In the genomic region with DNA sequence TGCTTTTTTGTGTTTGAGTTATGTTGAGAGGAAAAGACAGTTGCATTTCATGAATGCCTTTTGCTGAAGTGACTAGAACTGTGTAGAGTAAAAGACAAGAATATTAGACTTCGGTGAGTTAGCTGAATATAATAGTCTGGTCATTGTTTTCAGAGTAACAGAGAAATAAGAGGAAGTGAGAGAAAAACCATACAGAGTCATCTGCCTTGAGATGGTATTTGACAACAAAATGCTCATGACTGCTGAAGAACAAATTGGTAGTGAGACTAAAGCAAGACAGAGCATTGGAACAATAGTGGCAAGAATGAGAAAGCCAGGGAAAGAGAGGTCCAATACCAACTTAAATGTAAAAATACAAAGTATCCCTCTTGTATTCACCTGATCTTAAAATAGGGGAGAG, we compare ENCODE assay signal across 9 mouse cellular contexts. TPM values are rescaled to one million over a fixed set of nuclear protein-coding genes. Genes with fewer than 3 reads are reported as not detected.
A peak's percentile ranks its signal among the peaks of the same experiment; 100 is the strongest.
DNase-seq lines count a peak whose midpoint lies in the region; ATAC-seq and TF ChIP-seq lines count a peak whose summit lies in the region.
"Had no signal": no experiment of that assay in that cellular context is flagged by ENCODE, and none has a peak within 500 bp of the region (broad histone marks: within the 10 kb centered on the region; RNA-seq: fewer than 3 reads in every experiment).

No protein-coding gene starts in this region.

- H3K36me3 ChIP-seq in CH12.LX (replicated peaks in 1 of 2; ENCODE audit: control insufficient read depth in 1 of 2, insufficient read depth in 1 of 2, low read length in 1 of 2), result peaks cover 6 to 31% of the 10 kb centered on the region in 2 experiments
- H3K36me3 ChIP-seq in hindbrain, embryonic 11.5 days (ENCODE audit: control insufficient read depth, insufficient read depth, low read length), result no peaks in the 10 kb centered on the region

- H3K4me2 ChIP-seq in CH12.LX (ENCODE audit: insufficient read depth, low read depth, poor library complexity, severe bottlenecking), result peak overlapping the region; percentile 98
- H3K4me2 ChIP-seq in hindbrain, embryonic 11.5 days (replicated peaks; ENCODE audit: low read depth, low read length), result peak overlapping the region; percentile 53

- H3K4me3 ChIP-seq in CH12.LX (replicated peaks in 1 of 3; ENCODE audit: low read depth in 2 of 3, low read length in 2 of 3, poor library complexity in 1 of 3), result peak overlapping the region; percentile 73 to 94 (median 81)
- peak overlapping the region; percentile 64 for H3K4me3 ChIP-seq in hindbrain, embryonic 11.5 days (ENCODE audit: low read depth, low read length)

- H3K27ac ChIP-seq in CH12.LX (ENCODE audit: insufficient read depth, low read depth), result no peak overlapping the region
- H3K27ac ChIP-seq in hindbrain, embryonic 11.5 days (ENCODE audit: low read depth, low read length), result no peak overlapping the region

- peak; percentile 47 for DNase-seq in 416B (ENCODE audit: low read depth)
- DNase-seq in CH12.LX (ENCODE audit: extremely low read depth), result peak; percentile 63
- no peak for DNase-seq in hindbrain, embryonic 11.5 days (ENCODE audit: low spot score)
- DNase-seq in ovary, postnatal 14 days (ENCODE audit: low spot score), result no peak
- DNase-seq in cerebellum, postnatal 10 days, result no peak
- DNase-seq in ovary, postnatal 36 days (ENCODE audit: low spot score), result no peak
- DNase-seq in frontal cortex, postnatal 14 days (ENCODE audit: low spot score in 2 of 2), result no peak
- DNase-seq: kidney, adult 9 months had no signal

- in situ Hi-C loops in CH12.LX (cut with MboI; ENCODE audit: low pct_ligation_motif_present, low pct_unique_long_range_greater_than_20kb, low sequenced_read_pairs), result no loop called here

- no peaks in the 10 kb centered on the region for H3K27me3 ChIP-seq in CH12.LX (replicated peaks)
- no peaks in the 10 kb centered on the region for H3K27me3 ChIP-seq in hindbrain, embryonic 11.5 days (ENCODE audit: control insufficient read depth, insufficient read depth, low read length)

- peaks cover 48% of the 10 kb centered on the region for H3K79me2 ChIP-seq in CH12.LX (replicated peaks; ENCODE audit: control insufficient read depth, extremely low read depth, insufficient read depth, poor library complexity, severe bottlenecking)

- no peak for TF ChIP-seq POLR2A in CH12.LX (IDR thresholded peaks at IDR 0.05; ENCODE audit: low read depth, low read length)

- TF ChIP-seq CTCF in CH12.LX (conservative IDR thresholded peaks at IDR 0.05 in 1 of 2, IDR thresholded peaks at IDR 0.05 in 1 of 2; ENCODE audit: low read depth in 2 of 2, low read length in 2 of 2), result no peak

- H3K4me1 ChIP-seq in CH12.LX (ENCODE audit: control insufficient read depth in 1 of 2, insufficient read depth in 2 of 2), result peaks cover 5 to 42% of the 10 kb centered on the region in 2 experiments
- no peaks in the 10 kb centered on the region for H3K4me1 ChIP-seq in hindbrain, embryonic 11.5 days (replicated peaks; ENCODE audit: control insufficient read depth, insufficient read depth, low read length)

- peak; percentile 80 for TF ChIP-seq EP300 in CH12.LX (IDR thresholded peaks at IDR 0.05; ENCODE audit: low read length)

- H3K9ac ChIP-seq in CH12.LX (ENCODE audit: insufficient read depth, low read depth), result peak overlapping the region; percentile 77
- peak overlapping the region; percentile 88; the same call in 1 of the 2 replicates for H3K9ac ChIP-seq in hindbrain, embryonic 11.5 days (ENCODE audit: low read depth, low read length)

- WGBS in hindbrain, embryonic 11.5 days, result 91% methylated on average over 1 of the region's 1 CpGs

- dilution Hi-C loops in CH12.LX (cut with MboI; ENCODE audit: extremely low pct_ligation_motif_present, extremely low pct_unique_long_range_greater_than_20kb, low sequenced_read_pairs), result no loop called here

- ATAC-seq in hindbrain, embryonic 11.5 days (ENCODE audit: low FRiP score), result no peak
- peak; percentile 20 for ATAC-seq in megakaryocyte, adult 5-6 weeks (ENCODE audit: poor library complexity, severe bottlenecking)

- TF ChIP-seq RAD21 in CH12.LX (IDR thresholded peaks at IDR 0.05; ENCODE audit: low read depth, low read length), result no peak

- H3K9me3 ChIP-seq in CH12.LX (replicated peaks; ENCODE audit: low read length), result no peaks in the 10 kb centered on the region
- no peaks in the 10 kb centered on the region for H3K9me3 ChIP-seq in hindbrain, embryonic 11.5 days (ENCODE audit: control insufficient read depth, low read length)

TF ChIP-seq in CH12.LX, 34 proteins besides CTCF, POLR2A, EP300 and RAD21:
- no peak for TF ChIP-seq HCFC1 (IDR thresholded peaks at IDR 0.05; ENCODE audit: low read depth, low read length)
- TF ChIP-seq IRF4 (IDR thresholded peaks at IDR 0.05; ENCODE audit: low read depth, low read length), result peak; percentile 86
- peak; percentile 29; the same call in 1 of the 2 replicates for TF ChIP-seq BHLHE40 (IDR thresholded peaks at IDR 0.05; ENCODE audit: low read depth, low read length)
- TF ChIP-seq CHD2 (IDR thresholded peaks at IDR 0.05; ENCODE audit: low read length), result no peak
- TF ChIP-seq MAFK (IDR thresholded peaks at IDR 0.05; ENCODE audit: insufficient replicate concordance, low read length), result no peak
- TF ChIP-seq TBP (conservative IDR thresholded peaks at IDR 0.05; ENCODE audit: low read depth, low read length), result 0 out of 2 replicates have a peak, but pooled peaks have one; percentile 28
TF ChIP-seq in CH12.LX: peak in this region for 3.

RNA-seq across cellular contexts. Expression of a gene that starts 1.1 kb away (rescaled TPM):
- total RNA-seq in CH12.LX (2012; rRNA removed) (33.3 and 33.6 TPM in 2 replicates), CH12.LX (2014; rRNA removed) (67.2 and 72.5 TPM in 2 replicates)
- polyA plus RNA-seq in CH12.LX (2012; ENCODE audit: insufficient read length, low read depth), result 44.6 and 45.1 TPM in 2 replicates
- 9.2 and 12.7 TPM in 2 replicates for polyA plus RNA-seq in hindbrain, embryonic 11.5 days (2014; fragmentation: Nextera tagmentation; extraction: Ambion mirVana)
- 8.4 and 11.6 TPM in 2 replicates for total RNA-seq in megakaryocyte, adult 5-6 weeks (2015)
- total RNA-seq in megakaryocyte, adult 5-6 weeks (2017), result 6.0 and 6.4 TPM in 2 replicates

RNA-seq across cellular contexts. Expression of a gene that starts 1.3 kb away (rescaled TPM):
- total RNA-seq in CH12.LX (2012; rRNA removed) (21.5 and 23.8 TPM in 2 replicates), CH12.LX (2014; rRNA removed) (36.2 and 36.9 TPM in 2 replicates)
- polyA plus RNA-seq in CH12.LX (2012; ENCODE audit: insufficient read length, low read depth), result 37.2 and 37.9 TPM in 2 replicates
- polyA plus RNA-seq in hindbrain, embryonic 11.5 days (2014; fragmentation: Nextera tagmentation; extraction: Ambion mirVana), result 23.3 and 28.9 TPM in 2 replicates
- 44.9 and 45.4 TPM in 2 replicates for total RNA-seq in megakaryocyte, adult 5-6 weeks (2015)
- total RNA-seq in megakaryocyte, adult 5-6 weeks (2017), result 26.7 and 30.2 TPM in 2 replicates

Comparison
In these comparisons a context has a peak if more than half of its experiments do, and no peak if none do; other contexts are left out.
1. DNase-seq: peak in 416B (single experiment) and CH12.LX (single experiment); none in hindbrain, embryonic 11.5 days (single experiment), ovary, postnatal 14 days (single experiment), cerebellum, postnatal 10 days (0 of 2), ovary, postnatal 36 days (single experiment) and frontal cortex, postnatal 14 days (0 of 2).